Mouse (Mus musculus) adrenal gland, adult 2 months (tissue): ENCODE measurements around the gene Arl5a. TPM values are rescaled to one million over a fixed set of nuclear protein-coding genes. Genes with fewer than 3 reads are reported as not detected.

Experiments
- DNase-seq: peaks from one replicate; pipeline ENCODE4 v3.0.0; 2021
- polyA plus RNA-seq: library from polyadenylated mRNA; depleted of rRNA; stranded (reverse); fragments of >200 nt; gene quantifications from 2 replicates; pipeline ENCODE4 v1.2.3, GENCODE M21; 2012; rRNA removed
- total RNA-seq, 2 experiments: library from RNA; stranded (reverse); gene quantifications; 2 replicates each; pipeline ENCODE4 v1.2.3; 2021

Gene Arl5a
- total and polyA plus RNA-seq, 3 experiments = 5.6 to 53.7 (median 43.1) TPM

DNA sequence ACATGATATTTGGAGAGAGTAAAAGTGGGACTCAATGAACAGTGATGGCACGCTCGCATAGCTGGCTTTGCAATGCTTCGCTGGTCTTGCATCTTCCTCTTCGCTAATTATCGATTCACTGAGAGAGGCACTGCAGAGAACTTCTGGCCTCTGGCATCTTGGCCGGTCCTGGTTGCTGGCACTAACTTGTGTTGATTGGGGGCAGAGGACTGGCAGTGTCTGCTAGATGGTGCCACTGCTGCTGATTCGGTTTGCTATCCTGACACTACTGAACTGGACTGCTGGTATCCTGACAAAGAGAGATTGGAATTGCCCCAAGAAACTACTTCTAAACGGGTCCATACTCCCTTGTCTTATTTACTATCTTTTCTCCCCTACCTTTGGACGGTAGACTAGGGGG is 63.6 kb downstream of the Arl5a start:
- DNase-seq = no peak

DNA sequence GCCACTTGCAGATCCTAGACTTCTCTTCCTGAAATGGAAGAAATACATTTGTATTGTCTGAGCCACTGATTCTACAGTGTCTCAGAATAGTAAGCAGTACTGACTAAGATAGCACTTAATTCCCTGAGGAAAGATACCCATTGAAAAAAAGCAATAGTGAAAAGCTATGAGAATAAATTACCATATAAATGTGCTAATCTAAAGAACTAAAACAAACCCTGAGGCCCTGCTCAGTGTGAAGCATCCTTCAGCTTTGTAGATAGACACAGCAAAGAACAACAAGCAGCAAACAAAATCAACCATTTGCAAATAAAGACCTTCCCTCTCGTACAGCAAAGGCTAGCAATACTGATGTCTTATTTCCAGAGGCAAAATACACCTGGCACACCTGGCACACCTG is 65.0 kb downstream of the Arl5a start:
- DNase-seq = no peak

GRCm38 (mm10) chr2:52358156-52358555 is 66.5 kb downstream of the Arl5a start:
- DNase-seq = no peak

- no peak for DNase-seq
Measured at GRCm38 (mm10) chr2:52351029-52351428, 73.7 kb downstream of the Arl5a start.

Other genes starting within 250 kb of the Arl5a start
- gene Neb, start 46.4 kb downstream of the Arl5a start, total RNA-seq = 10 to 100 TPM in 1 of 2 experiments, under 1 TPM in 1; 0.55 to 18.6 TPM
- 0.59 and 0.65 TPM in 2 replicates for gene Neb, start 46.4 kb downstream of the Arl5a start, polyA plus RNA-seq